Mouse (Mus musculus): ENCODE data around the gene Cldn14.

DNA sequence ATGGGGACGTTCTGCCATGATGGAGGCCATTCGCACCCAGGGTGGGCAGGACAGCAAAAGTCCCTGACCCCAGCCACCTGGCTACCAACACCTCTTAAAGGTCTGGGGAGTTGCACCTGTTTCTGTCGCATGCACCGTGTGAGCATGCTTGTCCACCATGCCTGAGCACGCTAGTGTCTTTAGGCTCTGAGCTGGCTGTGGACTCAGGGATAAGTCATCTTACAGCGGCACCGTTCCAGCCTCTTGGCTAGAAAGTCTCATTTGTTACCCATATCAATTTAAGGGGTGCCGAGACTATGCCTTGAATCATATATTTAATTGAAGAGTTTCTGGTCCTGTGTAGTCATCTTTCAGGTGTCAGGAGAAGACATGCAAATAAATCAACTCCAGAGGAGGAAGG, 40.7 kb downstream of the Cldn14 start:
- TF ChIP-seq CTCF (IDR thresholded peaks at IDR 0.05; ENCODE audit: extremely low read depth, insufficient read length, insufficient replicate concordance, low read depth, low read length) = no peak
- TF ChIP-seq POLR2A (IDR thresholded peaks at IDR 0.05; ENCODE audit: low read depth, low read length) = no peak

Measured in small intestine, adult 2 months (tissue).